Mouse (Mus musculus): Measurements from ENCODE around the gene Shcbp1l.
"Not testable (repeated sequence)": the region's sequence is repeated elsewhere in the genome, so short reads cannot be mapped to it uniquely, and the experiment has no call there.

Gene Shcbp1l

GRCm38 (mm10) chr1:153424770-153425584, at the start of gene Shcbp1l:
Shcbp1l (plus strand) TSS chr1:153425162.
- DNase-seq, result peak; percentile 67 to 79

- DNase-seq, result no peak
Measured at GRCm38 (mm10) chr1:153376446-153376845, 48.5 kb upstream of the Shcbp1l start.

- no peak for DNase-seq
Measured at GRCm38 (mm10) chr1:153378587-153378986, 46.4 kb upstream of the Shcbp1l start.

GRCm38 (mm10) chr1:153379832-153380231, 45.1 kb upstream of the Shcbp1l start:
- DNase-seq, result no peak

- DNase-seq, result no peak
Measured at GRCm38 (mm10) chr1:153380746-153381282, 44.1 kb upstream of the Shcbp1l start.

GRCm38 (mm10) chr1:153385081-153385480, 39.9 kb upstream of the Shcbp1l start:
- no peak for DNase-seq

GRCm38 (mm10) chr1:153385661-153386060, 39.3 kb upstream of the Shcbp1l start:
- not testable (repeated sequence) for DNase-seq

- DNase-seq, result peak; percentile 60 to 74
Measured at GRCm38 (mm10) chr1:153386271-153387069, 38.5 kb upstream of the Shcbp1l start.

GRCm38 (mm10) chr1:153395706-153396105, 29.3 kb upstream of the Shcbp1l start:
- DNase-seq, result not testable (repeated sequence)

GRCm38 (mm10) chr1:153401765-153402164, 23.2 kb upstream of the Shcbp1l start:
- DNase-seq, result peak; percentile 30 to 65

- not testable (repeated sequence) for DNase-seq
Measured at GRCm38 (mm10) chr1:153407641-153408040, 17.3 kb upstream of the Shcbp1l start.

GRCm38 (mm10) chr1:153408296-153408695, 16.7 kb upstream of the Shcbp1l start:
- DNase-seq, result not testable (repeated sequence)

GRCm38 (mm10) chr1:153410915-153411314, 14.0 kb upstream of the Shcbp1l start:
- DNase-seq, result not testable (repeated sequence)

GRCm38 (mm10) chr1:153411723-153412122, 13.2 kb upstream of the Shcbp1l start:
- DNase-seq, result no peak

GRCm38 (mm10) chr1:153412663-153413396, 12.1 kb upstream of the Shcbp1l start:
- not testable (repeated sequence) for DNase-seq

GRCm38 (mm10) chr1:153413397-153414020, 11.5 kb upstream of the Shcbp1l start:
- DNase-seq, result peak; percentile 31 to 54

GRCm38 (mm10) chr1:153414114-153414723, 10.7 kb upstream of the Shcbp1l start:
- DNase-seq, result peak; percentile 91 to 95

- DNase-seq, result peak; percentile 79 to 84
Measured at GRCm38 (mm10) chr1:153414962-153415361, 10.0 kb upstream of the Shcbp1l start.

GRCm38 (mm10) chr1:153415742-153416141, 9.2 kb upstream of the Shcbp1l start:
- DNase-seq, result not testable (repeated sequence)

GRCm38 (mm10) chr1:153416271-153416832, 8.6 kb upstream of the Shcbp1l start:
- peak in 1 of 2 experiments; percentile 17 for DNase-seq

- not testable (repeated sequence) for DNase-seq
Measured at GRCm38 (mm10) chr1:153417805-153418204, 7.2 kb upstream of the Shcbp1l start.

Measured in spleen, adult 18-20 months (tissue).